Mouse (Mus musculus) embryonic facial prominence, embryonic 14.5 days (tissue): Measurements from ENCODE around the gene Akirin1. TPM values are rescaled to one million over a fixed set of nuclear protein-coding genes. Genes with fewer than 3 reads are reported as not detected.
A peak's percentile ranks its signal among the peaks of the same experiment; 100 is the strongest.

Experiments used
- ATAC-seq: fragments of 200-750 bp; cut with Nextera tagmentation; 2 replicates; pipeline ENCODE4 v1.8.0; 2017; ENCODE audit warnings: low read depth, moderate number of reproducible peaks, moderate TSS enrichment
- DNase-seq: peaks from one replicate; pipeline ENCODE4 v3.0.0-alpha.2; 2015; ENCODE audit warnings: low spot score
- H3K27ac ChIP-seq: fragments of 300-500 bp; sonication (generic); replicated peaks from 2 replicates; pipeline ENCODE4 v1.5.1; 2014; ENCODE audit warnings: low read depth, mild to moderate bottlenecking, low read length, moderate library complexity
- H3K27me3 ChIP-seq: fragments of 300-500 bp; sonication (generic); replicated peaks from 2 replicates; pipeline ENCODE4 v1.6.1; 2014; ENCODE audit warnings: low read length; ENCODE audit not compliant: control insufficient read depth, insufficient read depth
- H3K36me3 ChIP-seq: fragments of 300-500 bp; sonication (generic); 2 replicates; pipeline ENCODE4 v1.6.1; 2014; ENCODE audit warnings: low read length, mixed read lengths; ENCODE audit not compliant: control insufficient read depth, insufficient read depth
- H3K4me1 ChIP-seq: fragments of 300-500 bp; sonication (generic); 2 replicates; pipeline ENCODE4 v1.6.1; 2014; ENCODE audit warnings: antibody characterized with exemption, low read length; ENCODE audit not compliant: control insufficient read depth, insufficient read depth
- H3K4me2 ChIP-seq: fragments of 300-500 bp; sonication (generic); 2 replicates; pipeline ENCODE4 v1.6.1; 2014; ENCODE audit warnings: low read depth, mild to moderate bottlenecking, low read length, moderate library complexity, mixed read lengths
- H3K4me3 ChIP-seq: fragments of 300-500 bp; sonication (generic); 2 replicates; pipeline ENCODE4 v1.5.1; 2014; ENCODE audit warnings: low read depth, mild to moderate bottlenecking, low read length
- H3K9ac ChIP-seq: fragments of 300-500 bp; sonication (generic); 2 replicates; pipeline ENCODE4 v1.6.1; 2014; ENCODE audit warnings: low read depth, mild to moderate bottlenecking, low read length, moderate library complexity, mixed read lengths
- H3K9me3 ChIP-seq: fragments of 300-500 bp; sonication (generic); 2 replicates; pipeline ENCODE4 v1.6.1; 2016; ENCODE audit warnings: low read length; ENCODE audit not compliant: control insufficient read depth
- WGBS: fragments of 180-500 bp; shearing (Covaris S2); extraction: QIAGEN DNeasy Blood & Tissue Kit; methylation state at CpG from one replicate; pipeline ENCODE4 v1.1.7; 2014; 5-methylcytosine and 5-hydroxymethylcytosine counted together
- polyA plus RNA-seq: library from polyadenylated mRNA; unstranded; fragments of >200 nt; fragmentation: Nextera tagmentation; extraction: Ambion mirVana; gene quantifications from 2 replicates; pipeline ENCODE4 v1.2.1, GENCODE M21; 2014

The Akirin1 gene
- polyA plus RNA-seq, 1 experiment from 2014 or later = 64.0 TPM

DNA sequence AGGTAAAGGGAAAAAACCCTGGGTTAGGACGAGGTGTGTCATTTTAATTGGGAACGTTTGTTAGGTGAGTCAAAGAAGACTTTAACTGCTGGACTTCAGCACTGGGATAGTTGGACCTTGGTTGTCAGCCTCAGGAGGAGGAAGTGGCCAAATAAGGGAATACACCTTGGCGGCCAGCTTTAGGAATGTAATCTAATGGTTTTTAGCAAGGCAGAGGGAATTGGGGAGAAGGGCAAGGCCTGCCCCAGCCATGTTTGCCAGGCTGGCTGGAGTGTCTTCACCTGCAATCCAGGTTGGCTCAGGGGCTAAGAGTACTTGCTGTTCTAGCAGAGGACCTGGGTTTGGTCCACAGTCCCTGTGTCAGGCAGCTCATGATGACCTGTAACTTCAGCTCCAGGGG, 17.7 kb upstream of the Akirin1 start:
- no peak overlapping the region for H3K27ac ChIP-seq
- no peaks in the 10 kb centered on the region for H3K4me1 ChIP-seq
- no peak overlapping the region for H3K4me3 ChIP-seq
- H3K36me3 ChIP-seq = no peaks in the 10 kb centered on the region
- no peak overlapping the region for H3K4me2 ChIP-seq
- no peaks in the 10 kb centered on the region for H3K9me3 ChIP-seq
- DNase-seq (no peak), ATAC-seq (no peak)
- 63% methylated on average over 3 of the region's 3 CpGs for WGBS
- H3K27me3 ChIP-seq = no peaks in the 10 kb centered on the region
- H3K9ac ChIP-seq = no peak overlapping the region

DNA sequence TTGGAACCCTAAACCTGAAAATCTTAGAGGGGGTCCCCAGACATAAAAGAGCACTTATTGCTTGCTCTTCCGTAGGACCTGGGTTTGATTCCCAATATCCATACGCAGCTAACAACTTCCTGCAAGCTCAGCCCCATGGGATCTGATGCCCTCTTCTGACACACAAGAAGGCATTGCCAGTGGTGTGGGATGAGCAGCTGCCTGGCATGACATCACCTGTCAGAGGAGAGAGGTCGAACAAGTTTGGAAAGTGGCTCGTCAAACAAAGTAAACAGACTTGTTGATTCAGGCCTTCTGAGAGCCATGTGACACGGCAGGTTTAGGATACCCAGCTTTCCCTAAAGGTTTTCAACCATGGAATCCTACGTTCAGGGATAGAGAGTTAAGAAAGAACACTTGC, 14.9 kb upstream of the Akirin1 start:
- Histone ChIP-seq H3K9me3 (no peaks in the 10 kb centered on the region), H3K27ac (no peak overlapping the region), H3K9ac (no peak overlapping the region), H3K4me3 (no peak overlapping the region), H3K36me3 (no peaks in the 10 kb centered on the region), H3K4me1 (no peaks in the 10 kb centered on the region), H3K4me2 (no peak overlapping the region), H3K27me3 (no peaks in the 10 kb centered on the region)
- DNase-seq (no peak), ATAC-seq (no peak)
- 64% methylated on average over 6 of the region's 6 CpGs for WGBS

DNA sequence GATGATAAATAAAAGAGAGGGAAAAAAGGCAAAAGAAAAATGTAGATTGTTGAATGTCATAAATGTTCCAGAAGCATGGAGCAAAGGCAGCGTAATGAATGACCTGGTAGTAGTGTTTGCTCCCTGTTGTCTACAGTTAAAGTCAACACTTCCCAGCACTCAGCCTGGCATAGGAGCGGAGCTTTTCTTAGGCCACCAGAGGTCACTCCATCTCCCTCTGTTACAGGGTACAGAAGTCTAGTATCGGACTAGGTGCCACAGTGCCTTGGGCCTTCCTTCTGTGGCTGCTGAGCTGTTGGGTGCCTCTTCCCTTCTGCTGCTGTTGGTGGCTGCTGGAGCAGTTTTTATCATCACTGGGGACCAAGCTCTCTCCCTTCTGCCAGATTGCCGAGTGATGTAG, 8.2 kb upstream of the Akirin1 start:
- H3K27me3 ChIP-seq = no peaks in the 10 kb centered on the region
- H3K4me1 ChIP-seq = no peaks in the 10 kb centered on the region
- WGBS = 43% methylated on average over 4 of the region's 4 CpGs
- H3K9ac ChIP-seq = no peak overlapping the region
- DNase-seq (peak; percentile 41), ATAC-seq (no peak)
- H3K4me3 ChIP-seq = no peak overlapping the region
- no peak overlapping the region for H3K4me2 ChIP-seq
- H3K36me3 ChIP-seq = no peaks in the 10 kb centered on the region
- H3K27ac ChIP-seq = no peak overlapping the region
- no peaks in the 10 kb centered on the region for H3K9me3 ChIP-seq

DNA sequence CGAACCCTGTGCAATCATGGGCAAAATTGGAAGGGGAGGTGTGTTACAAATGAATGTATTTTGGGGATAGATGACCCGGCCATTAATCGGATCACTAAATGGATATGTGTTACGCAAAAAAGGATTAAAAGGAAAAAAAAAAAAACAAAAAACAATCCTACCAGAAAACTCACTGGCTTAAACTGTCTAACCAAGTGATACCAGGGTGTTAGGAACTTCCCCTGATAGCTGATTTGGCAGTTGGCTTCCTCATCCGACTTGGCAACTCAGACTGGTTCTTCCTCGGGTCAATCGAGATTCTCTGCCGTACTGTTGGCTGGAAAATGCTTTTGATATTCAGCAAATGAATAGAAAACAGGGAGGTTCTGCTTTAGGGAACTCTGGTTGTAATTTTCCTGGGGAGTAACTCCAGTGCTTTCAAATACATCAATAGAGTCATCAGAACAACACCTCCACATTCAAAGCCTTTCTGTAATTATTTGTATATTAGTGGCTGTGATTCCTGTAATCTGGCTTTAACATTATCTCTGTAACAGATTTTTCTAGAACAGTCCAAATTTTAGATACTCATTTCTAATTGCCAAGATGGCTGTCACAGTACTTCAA, 665 bp upstream of the Akirin1 start:
- Histone ChIP-seq H3K36me3 (no peaks in the 10 kb centered on the region), H3K27ac (no peak overlapping the region), H3K9ac (peak overlapping the region; percentile 58), H3K4me1 (peaks cover 10% of the 10 kb centered on the region; the same call in 1 of the 2 replicates), H3K27me3 (no peaks in the 10 kb centered on the region), H3K4me2 (peak overlapping the region; percentile 72), H3K9me3 (no peaks in the 10 kb centered on the region), H3K4me3 (peak overlapping the region; percentile 97)
- ATAC-seq (no peak), DNase-seq (peak; percentile 56)
- under 1% methylated on average over 8 of the region's 8 CpGs for WGBS

DNA sequence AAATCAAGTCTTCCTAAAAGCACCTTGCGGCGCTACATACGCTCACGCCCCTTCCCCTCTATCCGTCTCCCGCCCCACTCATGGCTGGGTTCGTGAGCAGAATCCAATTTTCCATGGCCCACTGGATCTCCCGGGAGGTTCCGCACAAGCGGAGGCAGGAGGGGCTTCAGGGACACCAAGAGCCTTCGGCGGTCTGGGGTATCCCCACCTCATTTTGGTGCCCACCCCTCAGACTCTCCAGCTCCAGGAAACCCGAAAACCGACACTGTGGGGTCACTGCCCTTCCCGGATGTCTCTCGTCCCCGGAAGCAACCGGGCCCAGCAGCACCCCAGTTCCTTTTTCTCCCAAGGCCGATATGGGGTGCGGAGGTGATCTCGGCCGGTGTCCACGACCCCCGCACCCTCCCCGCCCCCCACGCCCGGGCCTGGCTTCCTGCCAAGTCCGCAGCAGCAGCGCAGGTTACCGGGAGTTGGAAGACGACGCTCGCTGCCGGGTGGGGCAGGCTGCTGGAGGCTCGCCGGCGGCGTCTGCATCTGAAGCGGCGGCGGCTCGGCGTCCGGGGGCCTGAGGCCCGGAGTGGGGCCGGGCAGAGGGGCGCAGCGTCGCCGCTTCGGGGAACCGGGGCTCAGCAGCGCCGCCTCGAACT, 538 bp downstream of the Akirin1 start:
- under 1% methylated on average over 27 of the region's 55 CpGs for WGBS
- no peaks in the 10 kb centered on the region for H3K27me3 ChIP-seq
- H3K4me3 ChIP-seq = peak overlapping the region; percentile 97
- DNase-seq (peak; percentile 27), ATAC-seq (peak; percentile 76)
- peak overlapping the region; percentile 72 for H3K4me2 ChIP-seq
- H3K9ac ChIP-seq = peak overlapping the region; percentile 88
- no peaks in the 10 kb centered on the region for H3K9me3 ChIP-seq
- H3K27ac ChIP-seq = peak overlapping the region; percentile 92
- H3K4me1 ChIP-seq = peaks cover 10% of the 10 kb centered on the region; the same call in 1 of the 2 replicates
- H3K36me3 ChIP-seq = no peaks in the 10 kb centered on the region

DNA sequence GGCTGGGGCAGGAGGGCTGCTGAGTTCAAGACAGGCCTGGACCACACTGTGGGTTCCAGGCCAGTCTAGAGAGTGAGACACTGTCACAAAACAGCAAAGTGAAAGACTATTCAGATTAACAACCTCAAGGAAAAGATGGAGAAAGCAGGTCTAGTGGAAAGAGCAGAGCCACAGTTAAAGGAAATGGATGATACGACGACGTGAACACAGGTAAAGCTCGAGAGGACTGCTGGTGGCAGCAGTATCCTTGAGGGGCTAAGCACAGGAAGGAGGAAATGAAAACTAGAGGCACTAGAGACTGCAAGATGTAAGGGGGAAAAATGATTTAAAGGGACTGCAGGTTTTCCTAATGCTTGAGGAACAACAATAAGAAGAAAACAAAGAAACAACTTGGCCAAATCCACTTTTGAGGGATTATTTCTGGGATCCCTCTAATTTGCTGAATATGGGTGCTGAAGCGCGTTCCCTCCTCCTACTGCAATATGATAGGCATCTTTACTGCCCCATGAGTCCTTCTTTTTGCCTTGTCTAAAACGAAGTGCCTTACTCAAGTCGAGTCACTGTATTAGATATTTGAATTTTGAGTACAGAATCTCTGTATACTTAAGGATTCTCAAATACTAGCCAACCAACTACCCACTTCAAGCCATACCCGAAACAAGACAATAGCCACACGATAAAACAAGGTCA, 1.3 kb downstream of the Akirin1 start:
- Histone ChIP-seq H3K9me3 (no peaks in the 10 kb centered on the region), H3K9ac (peak overlapping the region; percentile 88), H3K36me3 (no peaks in the 10 kb centered on the region), H3K27ac (peak overlapping the region; percentile 92; the same call in 1 of the 2 replicates), H3K4me3 (peak overlapping the region; percentile 97), H3K4me2 (peak overlapping the region; percentile 72), H3K27me3 (no peaks in the 10 kb centered on the region), H3K4me1 (peaks cover 10% of the 10 kb centered on the region; the same call in 1 of the 2 replicates)
- no peak for DNase-seq
- no peak for ATAC-seq
- WGBS = 14% methylated on average over 10 of the region's 10 CpGs

DNA sequence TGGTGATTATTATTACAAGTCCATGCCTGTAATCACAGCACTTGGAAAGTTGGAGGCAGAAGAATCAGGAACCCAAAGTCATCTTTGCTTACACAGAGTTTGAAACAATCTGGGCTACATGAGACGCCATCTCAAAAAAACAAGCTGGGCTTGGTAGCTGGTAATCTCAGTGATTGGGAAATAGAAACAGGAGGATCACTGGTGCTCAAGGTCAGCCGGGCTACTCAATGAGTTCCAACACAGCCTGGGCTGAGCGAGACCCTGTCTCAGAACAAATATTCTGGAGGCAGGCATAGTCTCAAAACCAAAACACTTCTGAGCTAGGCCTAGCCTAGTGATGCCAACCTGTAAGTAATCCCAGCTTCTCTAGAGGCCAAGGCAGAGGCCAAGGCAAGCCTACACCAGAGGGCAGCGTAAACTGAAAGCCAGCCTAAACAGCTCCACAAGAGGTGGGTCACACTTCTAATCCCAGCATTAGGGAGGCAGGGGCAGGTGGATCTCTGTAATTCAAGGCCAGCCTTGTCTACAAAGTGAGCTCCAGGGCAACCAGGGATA, 4.8 kb downstream of the Akirin1 start:
- Histone ChIP-seq H3K27me3 (no peaks in the 10 kb centered on the region), H3K36me3 (peaks cover 22% of the 10 kb centered on the region), H3K4me1 (peaks cover 10% of the 10 kb centered on the region; the same call in 1 of the 2 replicates), H3K27ac (no peak overlapping the region), H3K9me3 (no peaks in the 10 kb centered on the region), H3K4me3 (no peak overlapping the region), H3K4me2 (no peak overlapping the region), H3K9ac (no peak overlapping the region)
- DNase-seq (no peak), ATAC-seq (no peak)
- WGBS = 93% methylated on average over 4 of the region's 4 CpGs

DNA sequence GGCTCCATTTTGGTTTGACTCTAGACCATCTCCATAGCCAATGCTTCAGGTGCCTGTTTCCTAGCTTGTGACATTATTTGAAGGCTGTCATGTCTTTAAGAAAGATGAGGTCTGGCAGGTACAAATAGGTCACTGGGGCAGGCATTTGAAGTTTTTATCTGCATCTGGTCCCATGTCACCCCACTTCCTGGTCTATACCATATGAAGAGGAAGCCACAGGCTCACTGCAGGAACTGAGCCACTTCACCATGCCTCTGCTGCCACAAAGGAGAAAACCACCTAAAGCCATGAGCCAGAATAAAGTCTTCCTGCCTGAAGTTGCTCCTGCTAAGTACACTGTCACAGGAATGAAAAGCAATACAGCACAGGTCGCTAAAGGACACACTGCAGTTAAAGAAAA, 7.3 kb downstream of the Akirin1 start:
- Histone ChIP-seq H3K4me2 (no peak overlapping the region), H3K27ac (no peak overlapping the region), H3K4me1 (no peaks in the 10 kb centered on the region), H3K9ac (no peak overlapping the region), H3K27me3 (no peaks in the 10 kb centered on the region), H3K4me3 (no peak overlapping the region), H3K36me3 (peaks cover 46% of the 10 kb centered on the region), H3K9me3 (no peaks in the 10 kb centered on the region)
- ATAC-seq = no peak
- WGBS = 85% methylated on average over 1 of the region's 1 CpGs
- no peak for DNase-seq
